Mouse (Mus musculus): Measurements from ENCODE around the gene Uqcrfs1.

DNA sequence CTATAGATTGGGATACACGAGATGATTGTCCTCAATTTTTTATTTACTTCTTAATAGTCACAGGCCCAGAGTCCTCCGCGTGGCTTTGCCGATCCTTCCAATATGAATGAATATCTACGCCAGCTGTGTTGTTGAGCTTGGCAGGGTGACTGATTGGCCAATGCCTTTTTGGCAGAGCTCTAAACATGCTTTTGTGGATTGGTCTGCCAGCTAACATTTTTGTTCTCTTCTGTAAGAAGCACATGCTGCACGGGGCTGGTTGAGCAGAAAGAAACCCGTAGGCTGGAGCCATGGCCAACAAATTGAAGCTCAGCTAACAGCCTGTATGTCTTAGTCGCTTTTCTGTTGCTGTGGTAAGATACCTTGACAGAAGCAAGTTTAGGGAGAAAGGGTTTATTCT lies 20.2 kb downstream of the Uqcrfs1 start:
- TF ChIP-seq CTCF (IDR thresholded peaks at IDR 0.05; ENCODE audit: insufficient read depth, low read length) (no peak), POLR2A (IDR thresholded peaks at IDR 0.05; ENCODE audit: borderline replicate concordance, extremely low read depth, low read depth, low read length) (no peak)
